Mouse (Mus musculus): Measurements from ENCODE around the gene Csf2.

Csf2 gene

GRCm38 (mm10) chr11:54250575-54250974 lies 1.1 kb upstream of the Csf2 start:
- TF ChIP-seq GATA4 (IDR thresholded peaks at IDR 0.05; ENCODE audit: insufficient replicate concordance, low read length), result no peak

DNA sequence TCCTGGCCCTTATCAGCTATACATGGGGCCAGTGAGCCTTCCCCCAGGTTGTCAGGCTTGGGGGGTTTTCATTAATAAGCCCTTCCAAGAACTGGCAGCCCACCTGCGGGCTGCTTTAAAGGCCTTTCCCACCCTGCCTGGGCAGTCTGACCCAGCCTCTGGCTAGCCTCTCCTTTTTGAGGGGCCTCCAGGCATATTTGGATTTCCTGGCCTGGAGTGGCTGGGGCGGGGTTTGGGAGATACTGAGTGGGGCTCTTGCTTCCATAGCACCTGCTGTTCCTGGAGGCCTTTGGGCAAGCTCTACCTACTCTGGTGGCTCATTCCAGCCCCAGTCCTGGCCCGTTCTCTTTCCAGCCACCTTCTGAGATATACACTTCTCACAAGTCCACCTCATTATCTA lies 281 bp upstream of the Csf2 start:
- TF ChIP-seq GATA4 (IDR thresholded peaks at IDR 0.05; ENCODE audit: insufficient replicate concordance, low read length), result no peak

DNA sequence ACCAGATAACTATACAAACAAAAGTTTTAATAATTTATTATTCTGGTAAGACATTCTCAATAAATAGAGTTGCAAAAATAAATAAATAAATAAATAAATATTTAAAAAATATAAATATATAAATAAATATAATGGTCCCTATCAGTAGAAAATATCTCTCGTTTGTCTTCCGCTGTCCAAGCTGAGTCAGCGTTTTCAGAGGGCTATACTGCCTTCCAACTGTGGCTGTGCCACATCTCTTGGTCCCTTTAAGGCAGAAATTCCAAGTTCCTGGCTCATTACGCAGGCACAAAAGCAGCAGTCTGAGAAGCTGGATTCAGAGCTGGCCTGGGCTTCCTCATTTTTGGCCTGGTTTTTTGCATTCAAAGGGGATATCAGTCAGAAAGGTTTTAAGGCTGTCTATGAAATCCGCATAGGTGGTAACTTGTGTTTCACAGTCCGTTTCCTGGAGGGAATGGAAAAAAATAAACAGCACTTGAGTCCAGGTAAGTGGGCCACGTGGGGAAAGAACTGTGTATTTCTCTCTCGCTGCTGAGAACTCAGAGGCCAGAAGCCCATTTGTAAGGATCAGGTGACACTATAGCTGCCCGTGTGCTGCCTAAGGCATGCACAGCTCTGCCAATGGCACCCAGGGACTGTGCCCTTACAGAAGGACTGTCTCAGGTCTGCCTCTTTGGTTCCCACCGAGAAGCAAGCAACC lies 2.1 kb downstream of the Csf2 start:
- TF ChIP-seq GATA4 (IDR thresholded peaks at IDR 0.05; ENCODE audit: insufficient replicate concordance, low read length), result no peak

- TF ChIP-seq GATA4 (IDR thresholded peaks at IDR 0.05; ENCODE audit: insufficient replicate concordance, low read length), result no peak
These were observed 5.0 kb downstream of the Csf2 start for GRCm38 (mm10) chr11:54244465-54244864.

GRCm38 (mm10) chr11:54242494-54242893 lies 7.0 kb downstream of the Csf2 start:
- TF ChIP-seq GATA4 (IDR thresholded peaks at IDR 0.05; ENCODE audit: insufficient replicate concordance, low read length), result no peak

DNA sequence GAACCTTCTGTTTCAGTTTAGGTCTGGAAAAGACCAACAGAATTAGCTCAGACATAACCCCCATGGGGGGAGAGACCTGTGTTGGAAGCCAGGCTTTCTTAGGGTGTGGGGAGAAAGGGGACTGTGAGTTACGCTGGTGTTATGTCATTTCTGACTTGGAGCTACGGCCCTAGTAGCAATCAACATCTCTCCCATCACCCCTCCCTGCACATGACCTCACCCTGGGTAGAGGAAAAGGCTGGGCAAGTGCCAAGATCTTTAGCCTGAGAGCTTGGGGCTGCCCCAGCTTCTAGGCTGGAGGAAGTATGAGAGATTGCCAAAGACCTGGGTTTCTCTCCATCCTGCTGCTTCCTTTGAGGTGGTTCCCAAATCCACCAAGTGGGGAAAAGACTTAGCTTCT lies 12.5 kb downstream of the Csf2 start:
- no peak for TF ChIP-seq GATA4 (IDR thresholded peaks at IDR 0.05; ENCODE audit: insufficient replicate concordance, low read length)

- no peak for TF ChIP-seq GATA4 (IDR thresholded peaks at IDR 0.05; ENCODE audit: insufficient replicate concordance, low read length)
These were observed 22.0 kb downstream of the Csf2 start for GRCm38 (mm10) chr11:54227478-54227877.

DNA sequence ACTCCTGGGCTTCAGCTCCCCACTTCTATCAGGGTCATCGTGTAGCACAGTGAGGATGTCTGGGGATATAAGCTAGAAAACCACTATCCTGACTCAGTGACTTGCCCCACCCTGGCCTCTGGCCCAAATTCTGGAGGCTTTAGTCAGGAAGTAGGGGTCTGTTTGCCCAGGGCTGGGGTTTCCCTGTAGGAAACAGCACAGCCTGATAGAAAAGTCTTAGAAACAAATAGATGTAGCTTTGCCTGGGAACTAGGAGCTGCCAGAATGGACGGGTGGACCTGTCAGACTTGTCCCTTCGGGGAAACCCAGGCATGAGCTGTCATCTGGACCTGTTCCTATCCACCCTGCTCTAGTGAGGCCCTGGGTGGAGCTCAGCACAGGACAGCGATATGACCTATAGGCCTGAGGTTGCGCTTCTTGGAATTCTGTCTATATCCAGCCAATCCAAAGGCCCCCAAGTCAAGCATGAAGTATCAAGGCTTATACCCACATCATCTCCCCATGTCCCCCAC lies 24.9 kb downstream of the Csf2 start:
- TF ChIP-seq GATA4 (IDR thresholded peaks at IDR 0.05; ENCODE audit: insufficient replicate concordance, low read length), result no peak

- TF ChIP-seq GATA4 (IDR thresholded peaks at IDR 0.05; ENCODE audit: insufficient replicate concordance, low read length), result no peak
These were observed 25.6 kb downstream of the Csf2 start for GRCm38 (mm10) chr11:54223637-54224474.

DNA sequence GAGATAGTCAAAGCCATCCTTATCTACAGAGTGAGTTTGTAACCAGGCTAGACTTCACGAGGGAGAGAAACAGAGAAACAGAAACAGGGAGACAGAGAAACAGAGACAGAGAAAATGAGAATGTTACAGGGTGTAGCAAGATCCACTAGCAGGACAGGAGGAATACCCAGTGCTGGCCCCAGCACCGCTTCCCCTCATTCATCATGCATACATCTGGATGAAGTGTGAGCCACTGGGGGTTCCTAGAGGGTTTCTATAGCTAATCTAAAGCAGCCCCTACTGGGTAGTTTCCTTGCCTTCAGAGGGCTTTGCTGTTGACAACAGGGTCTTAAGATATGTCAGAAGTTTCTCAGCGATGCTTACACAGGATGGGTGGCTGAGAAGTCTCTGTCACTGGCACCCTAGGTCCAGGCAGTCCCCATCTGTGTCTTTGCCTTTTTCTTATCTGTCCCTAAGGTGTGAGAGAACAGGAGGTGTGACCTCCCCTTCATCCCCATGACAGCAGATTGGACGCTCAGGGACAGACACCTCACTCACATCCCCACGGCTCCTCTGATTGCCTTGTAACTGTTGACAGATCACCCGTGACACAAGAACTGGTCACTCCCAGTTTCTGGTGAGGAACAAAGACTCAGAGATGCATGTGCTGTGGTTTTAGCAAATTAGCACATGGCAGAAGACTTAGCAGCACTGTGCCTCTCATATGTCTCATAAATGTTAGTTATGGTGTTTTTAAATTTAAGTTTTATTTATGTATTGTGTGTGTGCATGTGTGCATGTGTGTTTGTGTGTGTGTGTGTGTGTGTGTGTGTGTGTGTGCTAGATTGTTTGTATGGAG lies 29.3 kb downstream of the Csf2 start:
- no peak for TF ChIP-seq GATA4 (IDR thresholded peaks at IDR 0.05; ENCODE audit: insufficient replicate concordance, low read length)

- no peak for TF ChIP-seq GATA4 (IDR thresholded peaks at IDR 0.05; ENCODE audit: insufficient replicate concordance, low read length)
These were observed 30.3 kb downstream of the Csf2 start for GRCm38 (mm10) chr11:54219191-54219590.

DNA sequence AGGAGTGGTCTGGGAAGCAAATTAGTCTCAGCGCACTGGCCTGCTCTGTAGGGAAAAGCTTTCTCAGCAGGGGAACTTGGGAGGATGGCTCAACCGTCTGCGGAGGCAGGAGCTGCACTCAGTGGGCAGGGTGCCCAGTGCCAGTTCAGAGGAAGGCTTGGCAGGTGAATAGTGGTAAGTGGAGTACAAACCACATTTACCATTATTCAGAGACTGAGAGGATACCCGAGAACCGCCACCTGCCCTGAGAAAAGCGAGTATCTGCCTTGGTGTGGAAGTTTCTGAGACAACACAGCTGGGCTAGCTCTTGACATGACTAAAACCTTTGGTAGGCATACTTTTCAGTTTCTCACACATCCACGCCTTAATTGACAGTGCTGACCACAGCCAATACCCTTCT lies 32.1 kb downstream of the Csf2 start:
- no peak for TF ChIP-seq GATA4 (IDR thresholded peaks at IDR 0.05; ENCODE audit: insufficient replicate concordance, low read length)

- TF ChIP-seq GATA4 (IDR thresholded peaks at IDR 0.05; ENCODE audit: insufficient replicate concordance, low read length), result no peak
These were observed 33.4 kb downstream of the Csf2 start for GRCm38 (mm10) chr11:54216091-54216490.

DNA sequence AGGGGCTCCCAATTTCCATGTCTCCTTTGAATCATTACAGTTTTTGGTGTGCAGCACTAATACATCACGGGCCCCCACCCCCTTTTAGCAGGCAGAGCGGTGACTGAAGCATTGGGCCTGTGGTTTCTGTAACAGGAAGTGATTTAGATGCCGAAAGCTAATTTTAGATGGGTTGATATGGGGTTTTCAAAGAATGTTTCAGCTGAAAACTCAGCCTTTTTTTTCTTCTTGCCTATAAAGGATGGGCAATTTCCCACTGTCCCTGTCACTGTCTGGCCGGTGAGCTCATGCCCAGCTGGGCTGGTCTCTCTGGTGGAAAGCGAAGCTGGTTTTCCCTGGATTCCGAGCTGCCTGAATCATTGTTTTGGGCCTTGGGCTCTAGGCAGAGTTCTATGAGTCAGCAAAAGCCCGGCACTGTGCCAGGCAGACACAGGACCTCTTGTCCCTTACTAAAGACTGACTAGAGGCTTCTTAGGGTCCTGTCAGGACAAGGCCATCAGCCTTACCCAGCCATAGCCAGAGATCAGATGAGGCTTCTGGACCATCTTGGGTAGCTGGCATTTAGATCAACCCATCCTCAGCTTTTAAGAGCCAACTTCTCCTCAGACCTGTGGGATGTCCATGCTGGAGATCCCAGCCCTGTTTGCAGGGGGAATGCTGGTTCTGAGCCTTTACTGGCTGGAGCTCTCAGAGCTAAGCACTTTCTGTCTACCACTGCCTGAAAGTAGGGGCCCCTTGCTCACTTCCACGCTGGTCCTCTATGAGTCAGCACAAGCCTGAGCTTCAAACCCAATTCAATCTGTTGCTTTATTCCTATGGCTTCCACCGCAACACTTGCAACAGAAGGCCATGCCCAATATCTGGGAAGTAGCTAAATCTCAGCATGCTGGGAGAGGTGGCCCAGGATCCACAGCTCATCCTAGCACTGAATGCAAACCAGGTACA lies 34.7 kb downstream of the Csf2 start:
- no peak for TF ChIP-seq GATA4 (IDR thresholded peaks at IDR 0.05; ENCODE audit: insufficient replicate concordance, low read length)

Measured in liver, adult (tissue).